9 mouse cellular contexts compared by ENCODE assay signal in the genomic region with DNA sequence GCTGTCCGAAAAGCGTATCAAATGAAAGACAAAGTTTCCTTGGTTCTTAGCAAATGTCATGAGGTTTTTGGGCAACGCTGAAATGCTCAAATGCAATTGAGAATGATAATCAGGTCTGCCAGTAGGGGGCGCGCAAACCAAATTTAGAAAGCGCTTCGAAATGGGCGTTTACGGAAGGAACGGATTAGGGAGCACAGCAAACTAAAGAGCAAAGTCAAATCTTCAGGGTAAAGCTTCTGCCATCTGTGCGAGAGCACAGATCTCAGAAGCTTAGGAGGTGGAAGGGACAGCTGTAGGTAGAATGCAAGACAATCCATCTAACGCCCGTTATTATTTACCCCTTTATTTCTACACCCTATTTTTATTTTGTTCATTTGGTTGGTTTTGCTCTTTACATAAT.
DNase-seq lines count a peak whose midpoint lies in the region; ATAC-seq and TF ChIP-seq lines count a peak whose summit lies in the region.
"Had no signal": no experiment of that assay in that cellular context is flagged by ENCODE, and none has a peak within 500 bp of the region (broad histone marks: within the 10 kb centered on the region; RNA-seq: fewer than 3 reads in every experiment).

No protein-coding gene starts in this region.

- no peak for ATAC-seq in embryonic facial prominence, embryonic 15.5 days (ENCODE audit: insufficient number of reproducible peaks, low FRiP score, low TSS enrichment, low read depth)
- no peak for ATAC-seq in heart, embryonic 11.5 days (replicated peaks; ENCODE audit: insufficient number of reproducible peaks, low FRiP score, low TSS enrichment)
- ATAC-seq in kidney, postnatal 0 days (replicated peaks; ENCODE audit: low FRiP score, low read depth) = no peak
- ATAC-seq in liver, embryonic 11.5 days (replicated peaks; ENCODE audit: low FRiP score) = no peak

- TF ChIP-seq POLR2A in bone marrow macrophage, adult 2 months (IDR thresholded peaks at IDR 0.05; ENCODE audit: borderline replicate concordance, low read depth, low read length) = no peak
- no peak for TF ChIP-seq POLR2A in myocyte (IDR thresholded peaks at IDR 0.05; ENCODE audit: insufficient read length, low read depth)

- peak overlapping the region; percentile 100 for H3K27ac ChIP-seq in bone marrow macrophage, adult 2 months (ENCODE audit: insufficient read depth, low read depth, low read length)
- no peak overlapping the region for H3K27ac ChIP-seq in embryonic facial prominence, embryonic 15.5 days (replicated peaks)
- H3K27ac ChIP-seq in heart, embryonic 11.5 days (ENCODE audit: low read depth, low read length) = no peak overlapping the region
- no peak overlapping the region for H3K27ac ChIP-seq in kidney, postnatal 0 days
- H3K27ac ChIP-seq in liver, embryonic 11.5 days (ENCODE audit: low read depth, low read length) = no peak overlapping the region

- H3K4me3 ChIP-seq in C2C12 (ENCODE audit: insufficient read depth, poor library complexity, severe bottlenecking) = no peak overlapping the region
- peak overlapping the region; percentile 49 for H3K4me3 ChIP-seq in bone marrow macrophage, adult 2 months (ENCODE audit: insufficient read depth, low read length)
- peak overlapping the region; percentile 14; the same call in 1 of the 2 replicates for H3K4me3 ChIP-seq in embryonic facial prominence, embryonic 15.5 days (replicated peaks)
- no peak overlapping the region for H3K4me3 ChIP-seq in heart, embryonic 11.5 days (ENCODE audit: low read depth, low read length)
- H3K4me3 ChIP-seq in kidney, postnatal 0 days (replicated peaks; ENCODE audit: low read depth, low read length) = no peak overlapping the region
- H3K4me3 ChIP-seq in liver, embryonic 11.5 days (ENCODE audit: low read depth, low read length) = no peak overlapping the region
- no peak overlapping the region for H3K4me3 ChIP-seq in myocyte
- H3K4me3 ChIP-seq: erythroblast, embryonic 14.5 days had no signal

- no peaks in the 10 kb centered on the region for H3K27me3 ChIP-seq in C2C12 (ENCODE audit: control insufficient read depth, insufficient read depth, insufficient read length)
- no peaks in the 10 kb centered on the region for H3K27me3 ChIP-seq in embryonic facial prominence, embryonic 15.5 days
- no peaks in the 10 kb centered on the region for H3K27me3 ChIP-seq in heart, embryonic 11.5 days (ENCODE audit: control insufficient read depth, insufficient read depth, low read length)
- H3K27me3 ChIP-seq in kidney, postnatal 0 days (ENCODE audit: insufficient read depth, low read length) = no peaks in the 10 kb centered on the region
- H3K27me3 ChIP-seq in liver, embryonic 11.5 days (replicated peaks; ENCODE audit: control insufficient read depth, insufficient read depth, low read length) = no peaks in the 10 kb centered on the region
- H3K27me3 ChIP-seq in myocyte (ENCODE audit: control insufficient read depth, insufficient read depth, insufficient read length) = no peaks in the 10 kb centered on the region

- peak; percentile 24 for TF ChIP-seq CTCF in C2C12 (IDR thresholded peaks at IDR 0.05; ENCODE audit: control insufficient read depth, insufficient read depth, insufficient read length)
- no peak for TF ChIP-seq CTCF in bone marrow macrophage, adult 2 months (IDR thresholded peaks at IDR 0.05; ENCODE audit: low read depth, low read length)
- TF ChIP-seq CTCF in kidney, postnatal 0 days (IDR thresholded peaks at IDR 0.05; ENCODE audit: low read depth) = peak; percentile 96

- H3K4me2 ChIP-seq in embryonic facial prominence, embryonic 15.5 days (replicated peaks) = peak overlapping the region; percentile 23
- peak overlapping the region; percentile 39 for H3K4me2 ChIP-seq in heart, embryonic 11.5 days
- H3K4me2 ChIP-seq in kidney, postnatal 0 days (ENCODE audit: low read length) = peak overlapping the region; percentile 43
- H3K4me2 ChIP-seq in liver, embryonic 11.5 days = peak overlapping the region; percentile 46
- peak overlapping the region; percentile 99 for H3K4me2 ChIP-seq in myocyte (ENCODE audit: low read depth)

- H3ac ChIP-seq in C2C12 (ENCODE audit: control insufficient read depth, insufficient read length, low read depth) (peak overlapping the region; percentile 19), myocyte (ENCODE audit: control insufficient read depth, insufficient read length) (no peak overlapping the region)

- H3K36me3 ChIP-seq in C2C12 (ENCODE audit: control insufficient read depth, insufficient read depth) (no peaks in the 10 kb centered on the region), myocyte (ENCODE audit: control insufficient read depth, insufficient read depth) (no peaks in the 10 kb centered on the region)
- no peaks in the 10 kb centered on the region for H3K36me3 ChIP-seq in embryonic facial prominence, embryonic 15.5 days
- no peaks in the 10 kb centered on the region for H3K36me3 ChIP-seq in heart, embryonic 11.5 days (ENCODE audit: control insufficient read depth, insufficient read depth, low read length)
- no peaks in the 10 kb centered on the region for H3K36me3 ChIP-seq in kidney, postnatal 0 days (ENCODE audit: insufficient read depth, low read length)
- no peaks in the 10 kb centered on the region for H3K36me3 ChIP-seq in liver, embryonic 11.5 days (ENCODE audit: control insufficient read depth, insufficient read depth, low read length)

- H3K79me3 ChIP-seq in C2C12 (ENCODE audit: low read depth) = no peaks in the 10 kb centered on the region

- H3K4me1 ChIP-seq in bone marrow macrophage, adult 2 months (ENCODE audit: control insufficient read depth, insufficient read depth, low read length) = peaks cover 56% of the 10 kb centered on the region
- H3K4me1 ChIP-seq in embryonic facial prominence, embryonic 15.5 days = peaks cover 4% of the 10 kb centered on the region; the same call in 1 of the 2 replicates
- no peaks in the 10 kb centered on the region for H3K4me1 ChIP-seq in heart, embryonic 11.5 days (ENCODE audit: control insufficient read depth, insufficient read depth, low read length)
- no peaks in the 10 kb centered on the region for H3K4me1 ChIP-seq in kidney, postnatal 0 days (replicated peaks; ENCODE audit: insufficient read depth, low read length)
- H3K4me1 ChIP-seq in liver, embryonic 11.5 days (replicated peaks; ENCODE audit: control insufficient read depth, insufficient read depth, low read length) = no peaks in the 10 kb centered on the region

- H3K79me2 ChIP-seq in C2C12 (ENCODE audit: control insufficient read depth, insufficient read depth) (no peaks in the 10 kb centered on the region), myocyte (ENCODE audit: control insufficient read depth, insufficient read depth) (no peaks in the 10 kb centered on the region)

- DNase-seq in kidney, postnatal 0 days (ENCODE audit: low spot score) = peak; percentile 93
- peak; percentile 74 for DNase-seq in liver, embryonic 11.5 days (ENCODE audit: low spot score)
- peak; percentile 77 to 92 for DNase-seq in spleen, postnatal 4 days (ENCODE audit: low spot score in 2 of 2)

- 7% methylated on average over 13 of the region's 13 CpGs for WGBS in embryonic facial prominence, embryonic 15.5 days
- 7% methylated on average over 13 of the region's 13 CpGs for WGBS in heart, embryonic 11.5 days (ENCODE audit: insufficient replicate concordance)
- WGBS in kidney, postnatal 0 days = 9% methylated on average over 13 of the region's 13 CpGs
- WGBS in liver, embryonic 11.5 days = 11% methylated on average over 13 of the region's 13 CpGs

- H3K9ac ChIP-seq in embryonic facial prominence, embryonic 15.5 days = no peak overlapping the region
- H3K9ac ChIP-seq in heart, embryonic 11.5 days (ENCODE audit: low read depth, low read length) = no peak overlapping the region; the same call in 1 of the 2 replicates
- no peak overlapping the region for H3K9ac ChIP-seq in kidney, postnatal 0 days (ENCODE audit: low read depth, low read length)
- H3K9ac ChIP-seq in liver, embryonic 11.5 days (ENCODE audit: low read depth, low read length) = no peak overlapping the region

- H3K9me3 ChIP-seq in embryonic facial prominence, embryonic 15.5 days (replicated peaks) = no peaks in the 10 kb centered on the region
- no peaks in the 10 kb centered on the region for H3K9me3 ChIP-seq in heart, embryonic 11.5 days (replicated peaks; ENCODE audit: control insufficient read depth, low read length)
- H3K9me3 ChIP-seq in kidney, postnatal 0 days (replicated peaks; ENCODE audit: low read length) = no peaks in the 10 kb centered on the region
- H3K9me3 ChIP-seq in liver, embryonic 11.5 days (ENCODE audit: control insufficient read depth, low read length) = no peaks in the 10 kb centered on the region

TF ChIP-seq in C2C12, 6 proteins besides CTCF, POLR2A, EP300 and RAD21:
- TF ChIP-seq USF1 (IDR thresholded peaks at IDR 0.05; ENCODE audit: low read depth) = no peak
- peak; percentile 17 for TF ChIP-seq MAX (IDR thresholded peaks at IDR 0.05)
TF ChIP-seq in C2C12: peak in this region for 1.

TF ChIP-seq in myocyte, 11 proteins besides CTCF, POLR2A, EP300 and RAD21:
- TF ChIP-seq MYOD1 (IDR thresholded peaks at IDR 0.05; ENCODE audit: control insufficient read depth in 1 of 3, insufficient read length in 2 of 3, low read depth in 2 of 3) (no peak), REST (IDR thresholded peaks at IDR 0.05; ENCODE audit: insufficient read depth, insufficient read length) (no peak)

Comparison
In these comparisons a context has a peak if more than half of its experiments do, and no peak if none do; other contexts are left out.
1. H3K4me3 ChIP-seq: peak in bone marrow macrophage, adult 2 months (single experiment) and embryonic facial prominence, embryonic 15.5 days (single experiment); none in C2C12 (single experiment), heart, embryonic 11.5 days (single experiment), kidney, postnatal 0 days (single experiment), liver, embryonic 11.5 days (single experiment) and myocyte (single experiment).
2. H3K4me2 ChIP-seq: peak in every context shown above with its lines; median percentile 99 in myocyte; 46 in liver, embryonic 11.5 days; 43 in kidney, postnatal 0 days; 39 in heart, embryonic 11.5 days; 23 in embryonic facial prominence, embryonic 15.5 days.
3. Peak in every context shown above with its lines, with median percentiles within 50 percentile points of each other: DNase-seq.